Mouse (Mus musculus) CH12.LX (cell line): Measurements from ENCODE around the gene Nenf. TPM values are rescaled to one million over a fixed set of nuclear protein-coding genes. Genes with fewer than 3 reads are reported as not detected.

Source experiments
- DNase-seq: peaks from one replicate; pipeline ENCODE4 v3.0.0-alpha.2; 2013; ENCODE audit errors: extremely low read depth
- H3K27ac ChIP-seq: 2 replicates; pipeline ENCODE4 v1.5.1; 2012; ENCODE audit warnings: low read depth, mild to moderate bottlenecking, control low read depth, moderate library complexity; ENCODE audit not compliant: insufficient read depth
- H3K27me3 ChIP-seq: replicated peaks from 2 replicates; pipeline ENCODE3; 2012; ENCODE audit warnings: inconsistent platforms
- H3K36me3 ChIP-seq, 2 experiments: replicated peaks in 1 of 2; 2 replicates each; pipeline versions ENCODE3 to v1.6.1; 2012; ENCODE audit warnings: inconsistent platforms in 1 of 2, low read length in 1 of 2, mild to moderate bottlenecking in 1 of 2, mixed read lengths in 1 of 2, moderate library complexity in 1 of 2; ENCODE audit not compliant: control insufficient read depth in 1 of 2, insufficient read depth in 1 of 2
- H3K4me1 ChIP-seq, 2 experiments: 2 replicates each; pipeline ENCODE4 v1.6.1; 2012; ENCODE audit warnings: inconsistent platforms in 1 of 2, moderate library complexity in 1 of 2; ENCODE audit not compliant: insufficient read depth in 2 of 2, control insufficient read depth in 1 of 2
- H3K4me2 ChIP-seq: 2 replicates; pipeline ENCODE4 v1.6.1; 2012; ENCODE audit warnings: low read depth, mild to moderate bottlenecking, control low read depth; ENCODE audit not compliant: poor library complexity, insufficient read depth, severe bottlenecking
- H3K4me3 ChIP-seq, 3 experiments: fragments of 150-350 bp in 1 of 3; sonication (generic) in 1 of 3; replicated peaks in 1 of 3; 2 replicates each; pipeline versions ENCODE3 to v1.5.1; 2011 to 2012; ENCODE audit warnings: low read depth in 2 of 3, low read length in 2 of 3, mild to moderate bottlenecking in 2 of 3, moderate library complexity in 2 of 3, control low read depth in 1 of 3, improper control_type of control experiment in 1 of 3, inconsistent platforms in 1 of 3, mixed read lengths in 1 of 3; ENCODE audit not compliant: poor library complexity in 1 of 3
- H3K79me2 ChIP-seq: replicated peaks from 2 replicates; pipeline ENCODE4 v1.6.1; 2012; ENCODE audit warnings: mild to moderate bottlenecking, moderate library complexity; ENCODE audit not compliant: control insufficient read depth, poor library complexity, insufficient read depth, severe bottlenecking; ENCODE audit errors: extremely low read depth
- H3K9ac ChIP-seq: 2 replicates; pipeline ENCODE4 v1.6.1; 2012; ENCODE audit warnings: low read depth, mild to moderate bottlenecking, control low read depth, moderate library complexity; ENCODE audit not compliant: insufficient read depth
- H3K9me3 ChIP-seq: replicated peaks from 2 replicates; pipeline ENCODE3; 2012; ENCODE audit warnings: low read length, inconsistent platforms, mixed read lengths
- BHLHE40 ChIP-seq: IDR thresholded peaks from 2 replicates; pipeline ENCODE4 v1.6.1; 2011; ENCODE audit warnings: mild to moderate bottlenecking, low read depth, low read length, improper control_type of control experiment
- CHD1 ChIP-seq: IDR thresholded peaks from 2 replicates; pipeline ENCODE4 v1.6.1; 2012; ENCODE audit warnings: low read depth, low read length, improper control_type of control experiment, inconsistent platforms
- CHD2 ChIP-seq: IDR thresholded peaks from 2 replicates; pipeline ENCODE4 v1.6.1; 2011; ENCODE audit warnings: low read length, improper control_type of control experiment
- CTCF ChIP-seq, 2 experiments: IDR thresholded peaks in 1 of 2; conservative IDR thresholded peaks in 1 of 2; 2 replicates each; pipeline ENCODE4 v1.5.1; 2011 to 2012; ENCODE audit warnings: low read depth in 2 of 2, low read length in 2 of 2, improper control_type of control experiment in 1 of 2, inconsistent platforms in 1 of 2, mild to moderate bottlenecking in 1 of 2, moderate library complexity in 1 of 2
- E2F4 ChIP-seq: IDR thresholded peaks from 2 replicates; pipeline ENCODE4 v1.6.1; 2011; ENCODE audit warnings: low read depth, low read length, improper control_type of control experiment; ENCODE audit not compliant: insufficient replicate concordance
- ELF1 ChIP-seq: IDR thresholded peaks from 2 replicates; pipeline ENCODE4 v1.6.1; 2014; ENCODE audit warnings: low read depth, mild to moderate bottlenecking, inconsistent platforms, low read length, improper control_type of control experiment
- EP300 ChIP-seq: IDR thresholded peaks from 2 replicates; pipeline ENCODE4 v1.6.1; 2011; ENCODE audit warnings: low read length, improper control_type of control experiment
- ETS1 ChIP-seq: conservative IDR thresholded peaks from 2 replicates; pipeline ENCODE4 v1.6.1; 2012; ENCODE audit warnings: low read depth, mild to moderate bottlenecking, inconsistent platforms, low read length, improper control_type of control experiment, moderate library complexity
- GABPA ChIP-seq: IDR thresholded peaks from 2 replicates; pipeline ENCODE4 v1.6.1; 2012; ENCODE audit warnings: low read depth, low read length, improper control_type of control experiment, inconsistent platforms; ENCODE audit not compliant: insufficient replicate concordance
- HCFC1 ChIP-seq: IDR thresholded peaks from 2 replicates; pipeline ENCODE4 v1.6.1; 2012; ENCODE audit warnings: low read depth, mild to moderate bottlenecking, inconsistent platforms, low read length, improper control_type of control experiment
- IRF4 ChIP-seq: IDR thresholded peaks from 2 replicates; pipeline ENCODE4 v1.6.1; 2014; ENCODE audit warnings: low read depth, mild to moderate bottlenecking, inconsistent platforms, low read length, improper control_type of control experiment
- JUN ChIP-seq: IDR thresholded peaks from 2 replicates; pipeline ENCODE4 v1.6.1; 2011; ENCODE audit warnings: low read depth, mild to moderate bottlenecking, low read length, improper control_type of control experiment, moderate library complexity; ENCODE audit not compliant: insufficient read depth
- KAT2A ChIP-seq: IDR thresholded peaks from 2 replicates; pipeline ENCODE4 v1.6.1; 2012; ENCODE audit warnings: low read length, improper control_type of control experiment, inconsistent platforms; ENCODE audit not compliant: insufficient replicate concordance
- MAFK ChIP-seq: IDR thresholded peaks from 2 replicates; pipeline ENCODE4 v1.6.1; 2011; ENCODE audit warnings: low read length, improper control_type of control experiment; ENCODE audit not compliant: insufficient replicate concordance
- MAX ChIP-seq: IDR thresholded peaks from 2 replicates; pipeline ENCODE4 v1.6.1; 2011; ENCODE audit warnings: low read length, improper control_type of control experiment
- MAZ ChIP-seq: IDR thresholded peaks from 2 replicates; pipeline ENCODE4 v1.6.1; 2012; ENCODE audit warnings: low read depth, mild to moderate bottlenecking, inconsistent platforms, low read length, improper control_type of control experiment, moderate library complexity
- MEF2A ChIP-seq: IDR thresholded peaks from 2 replicates; pipeline ENCODE4 v1.6.1; 2014; ENCODE audit warnings: low read depth, mild to moderate bottlenecking, inconsistent platforms, low read length, improper control_type of control experiment, borderline replicate concordance
- MXI1 ChIP-seq: IDR thresholded peaks from 2 replicates; pipeline ENCODE4 v1.6.1; 2011; ENCODE audit warnings: mild to moderate bottlenecking, low read depth, low read length, improper control_type of control experiment
- MYC ChIP-seq: IDR thresholded peaks from 2 replicates; pipeline ENCODE4 v1.6.1; 2011; ENCODE audit warnings: low read depth, mild to moderate bottlenecking, improper control_type of control experiment, low read length
- NELFE ChIP-seq: IDR thresholded peaks from 2 replicates; pipeline ENCODE4 v1.6.1; 2011; ENCODE audit warnings: low read depth, low read length, improper control_type of control experiment
- NRF1 ChIP-seq: IDR thresholded peaks from 2 replicates; pipeline ENCODE4 v1.6.1; 2014; ENCODE audit warnings: low read depth, mild to moderate bottlenecking, inconsistent platforms, low read length, improper control_type of control experiment, moderate library complexity
- POLR2AphosphoS2 ChIP-seq: IDR thresholded peaks from 2 replicates; pipeline ENCODE4 v1.6.1; 2011; ENCODE audit warnings: low read depth, low read length, improper control_type of control experiment
- RAD21 ChIP-seq: IDR thresholded peaks from 2 replicates; pipeline ENCODE4 v1.6.1; 2011; ENCODE audit warnings: low read depth, mild to moderate bottlenecking, low read length, improper control_type of control experiment, moderate library complexity
- RCOR1 ChIP-seq: conservative IDR thresholded peaks from 2 replicates; pipeline ENCODE4 v1.6.1; 2012; ENCODE audit warnings: low read depth, mild to moderate bottlenecking, inconsistent platforms, low read length, improper control_type of control experiment
- SIN3A ChIP-seq: IDR thresholded peaks from 2 replicates; pipeline ENCODE4 v1.6.1; 2012; ENCODE audit warnings: low read length, improper control_type of control experiment, inconsistent platforms
- SMC3 ChIP-seq: IDR thresholded peaks from 2 replicates; pipeline ENCODE4 v1.6.1; 2011; ENCODE audit warnings: low read depth, low read length, improper control_type of control experiment
- TBP ChIP-seq: conservative IDR thresholded peaks from 2 replicates; pipeline ENCODE4 v1.6.1; 2011; ENCODE audit warnings: low read depth, low read length, improper control_type of control experiment
- USF1 ChIP-seq: IDR thresholded peaks from 2 replicates; pipeline ENCODE4 v1.6.1; 2014; ENCODE audit warnings: low read depth, mild to moderate bottlenecking, inconsistent platforms, low read length, improper control_type of control experiment
- ZKSCAN1 ChIP-seq: IDR thresholded peaks from 2 replicates; pipeline ENCODE4 v1.6.1; 2012; ENCODE audit warnings: low read depth, inconsistent platforms, low read length, improper control_type of control experiment, borderline replicate concordance
- ZMIZ1 ChIP-seq: IDR thresholded peaks from 2 replicates; pipeline ENCODE4 v1.6.1; 2012; ENCODE audit warnings: low read depth, mild to moderate bottlenecking, inconsistent platforms, low read length, improper control_type of control experiment
- dilution Hi-C: fragments of 300-500 bp; cut with MboI; formaldehyde crosslinking; loops from 2 replicates; pipeline ENCODE4 v1.14.3; 2020; ENCODE audit warnings: low sequenced_read_pairs; ENCODE audit not compliant: extremely low pct_unique_long_range_greater_than_20kb, extremely low pct_ligation_motif_present
- in situ Hi-C: fragments of 300-500 bp; cut with MboI; formaldehyde crosslinking; loops from 3 replicates; pipeline ENCODE4 v1.14.3; 2019; ENCODE audit warnings: low sequenced_read_pairs, low pct_ligation_motif_present, low pct_unique_long_range_greater_than_20kb, mixed read lengths
- polyA plus RNA-seq: library from polyadenylated mRNA; unstranded; fragments of >175 nt; gene quantifications from 2 replicates; pipeline ENCODE4 v1.2.1, GENCODE M21; 2012; ENCODE audit warnings: low read depth; ENCODE audit not compliant: insufficient read length
- total RNA-seq, 2 experiments: library from RNA; depleted of rRNA; stranded (reverse); fragments of 300-350 nt in 1 of 2; fragments of >200 nt in 1 of 2; gene quantifications; 2 replicates each; pipeline ENCODE4 v1.2.3; 2012 to 2014

Gene Nenf
- total and polyA plus RNA-seq, 3 experiments = 28.8 to 86.7 (median 43.8) TPM

DNA sequence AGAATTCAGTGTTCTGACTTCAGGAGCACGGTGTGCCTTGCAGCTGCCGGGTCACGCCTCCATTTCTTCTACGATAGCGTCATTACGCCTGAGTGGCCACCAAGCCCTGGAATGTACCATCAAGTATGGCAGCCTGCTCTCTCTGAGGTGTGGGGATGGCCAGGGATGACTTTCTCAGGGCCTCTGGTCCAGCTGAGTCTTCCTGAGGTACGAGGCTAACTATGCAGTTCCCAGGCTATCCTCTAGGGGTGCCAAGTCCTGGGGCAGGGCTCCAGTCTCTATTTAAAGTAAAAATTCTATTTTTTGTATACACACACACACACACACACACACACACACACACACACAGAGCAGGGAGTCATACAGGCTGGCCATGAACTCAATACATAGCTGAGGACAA is 12.4 kb downstream of the Nenf start:
- H3K4me1 ChIP-seq = peaks cover 35 to 52% of the 10 kb centered on the region in 2 experiments
- no peaks in the 10 kb centered on the region for H3K79me2 ChIP-seq
- no peak for DNase-seq
- peaks cover 4 to 31% of the 10 kb centered on the region in 2 experiments for H3K36me3 ChIP-seq
- TF ChIP-seq ETS1 (peak; percentile 36), MEF2A (0 out of 2 replicates have a peak, but pooled peaks have one; percentile 5), CTCF (conservative IDR thresholded peaks at IDR 0.05 in 1 of 2, IDR thresholded peaks at IDR 0.05 in 1 of 2; ENCODE audit: low read depth in 2 of 2, low read length in 2 of 2) (peak; percentile 48 to 60), CHD1 (no peak), RCOR1 (no peak), RAD21 (peak; percentile 2), IRF4 (no peak), BHLHE40 (peak; percentile 69), JUN (no peak)
- TF ChIP-seq, all 38 proteins: peak for 5
- Histone ChIP-seq H3K9ac (no peak overlapping the region), H3K27ac (peak overlapping the region; percentile 77), H3K4me2 (no peak overlapping the region), H3K9me3 (peaks cover 3% of the 10 kb centered on the region), H3K4me3 (peak overlapping the region in 1 of 3 experiments; percentile 17), H3K27me3 (no peaks in the 10 kb centered on the region)
- dilution Hi-C loops = no loop called here
- in situ Hi-C loops = no loop called here

DNA sequence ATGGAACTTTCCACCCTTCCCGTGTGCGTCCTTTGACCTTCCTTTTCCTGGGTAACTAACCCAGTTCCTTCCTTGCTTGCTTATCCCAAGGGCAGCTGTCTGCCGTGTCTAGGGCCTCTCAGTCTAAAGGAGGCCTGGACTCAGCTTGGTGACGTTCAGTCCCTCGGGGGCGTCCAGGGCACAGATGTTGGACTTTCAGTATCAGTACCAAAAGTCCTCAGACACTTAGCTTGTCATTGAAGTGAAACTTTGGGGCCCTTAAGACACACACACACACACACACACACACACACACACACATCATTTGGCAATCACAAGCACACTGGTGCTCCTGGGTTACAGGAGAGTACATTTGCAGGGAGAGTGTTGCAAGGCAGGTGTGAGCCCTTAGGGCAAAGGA is 13.8 kb downstream of the Nenf start:
- in situ Hi-C loops (no loop called here), dilution Hi-C loops (no loop called here)
- peaks cover 3% of the 10 kb centered on the region for H3K9me3 ChIP-seq
- peaks cover 45 to 64% of the 10 kb centered on the region in 2 experiments for H3K4me1 ChIP-seq
- no peaks in the 10 kb centered on the region for H3K27me3 ChIP-seq
- 0 out of 2 replicates have a peak overlapping the region, but pooled peaks have one; percentile 7 for H3K4me2 ChIP-seq
- no peak overlapping the region for H3K4me3 ChIP-seq
- H3K36me3 ChIP-seq = peaks cover 4 to 24% of the 10 kb centered on the region in 2 experiments
- no peak overlapping the region for H3K9ac ChIP-seq
- peak; percentile 71 for DNase-seq
- peak overlapping the region; percentile 77 for H3K27ac ChIP-seq
- H3K79me2 ChIP-seq = no peaks in the 10 kb centered on the region
- no peak for TF ChIP-seq HCFC1
- no peak for TF ChIP-seq POLR2AphosphoS2
- TF ChIP-seq ZKSCAN1 = no peak
- peak; percentile 67 for TF ChIP-seq BHLHE40
- peak; percentile 41; the same call in 1 of the 2 replicates for TF ChIP-seq SIN3A
- peak; percentile 61; the same call in 1 of the 2 replicates for TF ChIP-seq CHD2
- TF ChIP-seq MYC = no peak
- TF ChIP-seq USF1 = no peak
- TF ChIP-seq CTCF (conservative IDR thresholded peaks at IDR 0.05 in 1 of 2, IDR thresholded peaks at IDR 0.05 in 1 of 2; ENCODE audit: low read depth in 2 of 2, low read length in 2 of 2) = no peak
- TF ChIP-seq ELF1 = no peak
- TF ChIP-seq RAD21 = no peak
- peak; percentile 89 for TF ChIP-seq ETS1
- TF ChIP-seq E2F4 = no peak
- TF ChIP-seq KAT2A = peak; percentile 47; the same call in 1 of the 2 replicates
- TF ChIP-seq ZMIZ1 = peak; percentile 15; the same call in 1 of the 2 replicates
- TF ChIP-seq GABPA = no peak
- peak; percentile 84 for TF ChIP-seq MEF2A
- no peak for TF ChIP-seq MAFK
- peak; percentile 67; the same call in 1 of the 2 replicates for TF ChIP-seq RCOR1
- peak; percentile 87 for TF ChIP-seq EP300
- peak; percentile 70 for TF ChIP-seq MAZ
- TF ChIP-seq MAX = no peak
- no peak for TF ChIP-seq SMC3
- no peak for TF ChIP-seq MXI1
- TF ChIP-seq NRF1 = no peak
- no peak for TF ChIP-seq NELFE
- no peak for TF ChIP-seq TBP
- TF ChIP-seq CHD1 = no peak
- TF ChIP-seq IRF4 = peak; percentile 95
